ENCODE assay signal across 9 mouse cellular contexts in the genomic region with DNA sequence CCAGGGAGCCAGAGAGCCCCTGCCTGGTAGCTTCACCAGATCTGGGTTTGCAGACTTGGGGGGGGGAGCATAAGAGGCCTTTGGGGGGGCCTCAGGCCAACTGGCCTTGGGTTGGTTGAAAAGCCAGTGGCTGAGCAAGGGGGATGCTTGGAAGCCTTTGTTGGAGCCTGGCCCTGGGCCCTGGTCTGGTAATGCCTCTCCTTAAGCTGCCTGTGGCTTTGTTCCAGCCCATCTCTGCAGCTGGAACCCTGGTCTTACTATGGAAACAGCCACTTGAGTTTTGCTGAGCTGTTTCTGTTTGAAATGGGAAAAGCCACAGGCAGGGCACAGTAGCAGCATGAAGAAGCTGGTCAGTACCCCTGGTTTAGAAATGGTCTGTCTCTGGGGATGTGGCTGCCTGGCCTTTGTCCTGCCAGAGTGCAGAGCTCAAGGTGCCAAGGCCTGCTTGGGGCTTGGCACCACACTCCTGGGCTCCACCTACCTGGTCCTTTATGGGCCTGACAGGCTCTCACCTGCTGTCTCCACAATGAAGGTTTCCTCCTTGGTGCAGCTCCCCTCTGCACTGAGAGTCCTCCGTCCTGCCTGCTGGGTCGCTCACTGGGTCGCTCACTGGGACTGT. TPM values are rescaled to one million over a fixed set of nuclear protein-coding genes. Genes with fewer than 3 reads are reported as not detected.
DNase-seq lines count a peak whose midpoint lies in the region; ATAC-seq lines count a peak whose summit lies in the region.
"Had no signal": no experiment of that assay in that cellular context is flagged by ENCODE, and none has a peak within 500 bp of the region (broad histone marks: within the 10 kb centered on the region; RNA-seq: fewer than 3 reads in every experiment).

No protein-coding gene starts in this region.

- intact Hi-C loops in heart, postnatal 10 days (cut with DNase I), result loop anchor here (5.0 kb wide), 1 partner anchor 43 kb away; no protein-coding TSS in a partner anchor

- H3K27ac ChIP-seq in hindbrain, embryonic 10.5 days, result peak overlapping the region; percentile 45
- H3K27ac ChIP-seq in hindbrain, embryonic 11.5 days (ENCODE audit: low read depth, low read length), result no peak overlapping the region
- H3K27ac ChIP-seq in midbrain, embryonic 10.5 days (replicated peaks), result peak overlapping the region; percentile 63
- no peak overlapping the region for H3K27ac ChIP-seq in midbrain, embryonic 11.5 days (ENCODE audit: low read depth, low read length)
- peak overlapping the region; percentile 73 for H3K27ac ChIP-seq in limb, embryonic 15.5 days
- H3K27ac ChIP-seq: heart, embryonic 15.5 days had no signal

- H3K9me3 ChIP-seq in hindbrain, embryonic 10.5 days, result no peaks in the 10 kb centered on the region
- no peaks in the 10 kb centered on the region for H3K9me3 ChIP-seq in hindbrain, embryonic 11.5 days (ENCODE audit: control insufficient read depth, low read length)
- H3K9me3 ChIP-seq in midbrain, embryonic 10.5 days (replicated peaks), result no peaks in the 10 kb centered on the region
- no peaks in the 10 kb centered on the region for H3K9me3 ChIP-seq in midbrain, embryonic 11.5 days (ENCODE audit: control insufficient read depth, low read length)
- no peaks in the 10 kb centered on the region for H3K9me3 ChIP-seq in limb, embryonic 15.5 days
- H3K9me3 ChIP-seq: heart, embryonic 15.5 days had no signal

- 79% methylated on average over 3 of the region's 3 CpGs for WGBS in hindbrain, embryonic 10.5 days
- 82% methylated on average over 3 of the region's 3 CpGs for WGBS in hindbrain, embryonic 11.5 days
- 78% methylated on average over 3 of the region's 3 CpGs for WGBS in midbrain, embryonic 10.5 days
- WGBS in midbrain, embryonic 11.5 days, result 82% methylated on average over 3 of the region's 3 CpGs
- WGBS in limb, embryonic 15.5 days, result 83% methylated on average over 3 of the region's 3 CpGs

- no peak overlapping the region for H3K4me3 ChIP-seq in hindbrain, embryonic 10.5 days
- H3K4me3 ChIP-seq in hindbrain, embryonic 11.5 days (ENCODE audit: low read depth, low read length), result no peak overlapping the region
- H3K4me3 ChIP-seq in midbrain, embryonic 10.5 days, result no peak overlapping the region
- no peak overlapping the region for H3K4me3 ChIP-seq in midbrain, embryonic 11.5 days (ENCODE audit: low read depth, low read length)
- no peak overlapping the region for H3K4me3 ChIP-seq in limb, embryonic 15.5 days
- H3K4me3 ChIP-seq: heart, embryonic 15.5 days had no signal

- no peaks in the 10 kb centered on the region for H3K36me3 ChIP-seq in hindbrain, embryonic 10.5 days
- no peaks in the 10 kb centered on the region for H3K36me3 ChIP-seq in hindbrain, embryonic 11.5 days (ENCODE audit: control insufficient read depth, insufficient read depth, low read length)
- no peaks in the 10 kb centered on the region for H3K36me3 ChIP-seq in midbrain, embryonic 10.5 days
- H3K36me3 ChIP-seq in midbrain, embryonic 11.5 days (ENCODE audit: control insufficient read depth, insufficient read depth, low read length), result no peaks in the 10 kb centered on the region
- H3K36me3 ChIP-seq in limb, embryonic 15.5 days, result 0 out of 2 replicates have a peak, but pooled peaks cover 3% of the 10 kb centered on the region
- H3K36me3 ChIP-seq: heart, embryonic 15.5 days had no signal

- peaks cover 59% of the 10 kb centered on the region for H3K4me1 ChIP-seq in hindbrain, embryonic 10.5 days (replicated peaks)
- peaks cover 8% of the 10 kb centered on the region for H3K4me1 ChIP-seq in hindbrain, embryonic 11.5 days (replicated peaks; ENCODE audit: control insufficient read depth, insufficient read depth, low read length)
- H3K4me1 ChIP-seq in midbrain, embryonic 10.5 days, result peaks cover 63% of the 10 kb centered on the region
- peaks cover 27% of the 10 kb centered on the region for H3K4me1 ChIP-seq in midbrain, embryonic 11.5 days (ENCODE audit: control insufficient read depth, insufficient read depth, low read length)
- peaks cover 64% of the 10 kb centered on the region for H3K4me1 ChIP-seq in limb, embryonic 15.5 days

- no peak overlapping the region for H3K4me2 ChIP-seq in hindbrain, embryonic 11.5 days (replicated peaks; ENCODE audit: low read depth, low read length)
- no peak overlapping the region for H3K4me2 ChIP-seq in midbrain, embryonic 11.5 days
- H3K4me2 ChIP-seq in limb, embryonic 15.5 days, result no peak overlapping the region
- H3K4me2 ChIP-seq: heart, embryonic 15.5 days had no signal

- no peak overlapping the region for H3K9ac ChIP-seq in hindbrain, embryonic 11.5 days (ENCODE audit: low read depth, low read length)
- no peak overlapping the region for H3K9ac ChIP-seq in midbrain, embryonic 11.5 days (ENCODE audit: low read length)
- no peak overlapping the region for H3K9ac ChIP-seq in limb, embryonic 15.5 days
- H3K9ac ChIP-seq: heart, embryonic 15.5 days had no signal

- peaks cover 47% of the 10 kb centered on the region for H3K27me3 ChIP-seq in hindbrain, embryonic 10.5 days (ENCODE audit: insufficient read depth, poor library complexity, severe bottlenecking)
- H3K27me3 ChIP-seq in hindbrain, embryonic 11.5 days (ENCODE audit: control insufficient read depth, insufficient read depth, low read length), result no peaks in the 10 kb centered on the region
- H3K27me3 ChIP-seq in midbrain, embryonic 10.5 days (ENCODE audit: low read depth, poor library complexity, severe bottlenecking), result peaks cover 43% of the 10 kb centered on the region
- H3K27me3 ChIP-seq in midbrain, embryonic 11.5 days (ENCODE audit: control insufficient read depth, insufficient read depth, low read length), result peaks cover 2% of the 10 kb centered on the region; the same call in 1 of the 2 replicates
- H3K27me3 ChIP-seq in limb, embryonic 15.5 days, result no peaks in the 10 kb centered on the region

- DNase-seq in hindbrain, embryonic 10.5 days (ENCODE audit: low spot score), result no peak
- no peak for DNase-seq in hindbrain, embryonic 11.5 days (ENCODE audit: low spot score)
- no peak for DNase-seq in midbrain, embryonic 10.5 days (ENCODE audit: low spot score)
- no peak for DNase-seq in midbrain, embryonic 11.5 days (ENCODE audit: low spot score, missing footprints)
- no peak for DNase-seq in yolk sac, embryonic 10.5 days (ENCODE audit: low spot score)
- DNase-seq in thymus, postnatal 10 days (ENCODE audit: low spot score in 2 of 2), result no peak
- no peak for DNase-seq in heart, postnatal 10 days

- ATAC-seq in hindbrain, embryonic 11.5 days (ENCODE audit: low FRiP score), result no peak
- no peak for ATAC-seq in midbrain, embryonic 11.5 days (ENCODE audit: low FRiP score)
- no peak for ATAC-seq in limb, embryonic 15.5 days (ENCODE audit: insufficient number of reproducible peaks, low FRiP score, low TSS enrichment, low read depth)

RNA-seq across cellular contexts. Expression of a gene that starts 3.5 kb away (rescaled TPM):
- polyA plus RNA-seq in hindbrain, embryonic 10.5 days (2016; fragmentation: Nextera tagmentation; extraction: Ambion mirVana), result 12.4 and 19.9 TPM in 2 replicates
- polyA plus RNA-seq in hindbrain, embryonic 11.5 days (2014; fragmentation: Nextera tagmentation; extraction: Ambion mirVana), result 27.9 and 29.0 TPM in 2 replicates
- 12.1 and 21.1 TPM in 2 replicates for polyA plus RNA-seq in midbrain, embryonic 10.5 days (2016; fragmentation: Nextera tagmentation; extraction: Ambion mirVana)
- polyA plus RNA-seq in midbrain, embryonic 11.5 days (2014; fragmentation: Nextera tagmentation; extraction: Ambion mirVana), result 23.4 and 23.5 TPM in 2 replicates
- polyA plus RNA-seq in limb, embryonic 15.5 days (2015; fragmentation: Nextera tagmentation; extraction: Ambion mirVana), result 23.4 and 23.9 TPM in 2 replicates
- 1 to 10 TPM; 6.8 to 9.2 TPM for total RNA-seq in heart, postnatal 10 days (2021)

Comparison
In these comparisons a context has a peak if more than half of its experiments do, and no peak if none do; other contexts are left out.
1. H3K27ac ChIP-seq: peak in hindbrain, embryonic 10.5 days (single experiment), midbrain, embryonic 10.5 days (single experiment) and limb, embryonic 15.5 days (single experiment); none in hindbrain, embryonic 11.5 days (single experiment) and midbrain, embryonic 11.5 days (single experiment).